In the genomic region with DNA sequence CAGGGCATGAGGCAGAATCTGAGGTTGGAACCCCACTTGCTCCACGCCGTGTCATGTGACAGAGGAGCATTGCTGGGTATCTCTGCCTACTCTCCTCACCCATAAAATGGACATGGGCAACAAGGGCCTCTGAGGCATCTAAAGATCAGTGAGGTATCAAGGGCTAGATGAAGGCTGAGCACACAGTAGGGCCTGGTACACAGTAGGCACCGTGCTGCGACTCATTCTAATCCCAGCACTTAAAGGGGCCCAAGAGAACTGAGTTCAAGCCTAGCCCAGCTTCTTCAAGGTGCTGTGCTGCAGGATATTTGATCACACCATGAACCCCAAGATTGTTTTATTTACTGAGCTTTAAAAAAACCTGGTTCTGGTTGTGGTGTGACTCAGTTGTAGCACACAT, we compare ENCODE assay signal across 23 mouse cellular contexts. TPM values are rescaled to one million over a fixed set of nuclear protein-coding genes. Genes with fewer than 3 reads are reported as not detected.
DNase-seq lines count a peak whose midpoint lies in the region; ATAC-seq and TF ChIP-seq lines count a peak whose summit lies in the region.
"Had no signal": no experiment of that assay in that cellular context is flagged by ENCODE, and none has a peak within 500 bp of the region (broad histone marks: within the 10 kb centered on the region; RNA-seq: fewer than 3 reads in every experiment).

No protein-coding gene starts in this region.

- WGBS in lung, postnatal 0 days = 91% methylated on average over 4 of the region's 4 CpGs

- H3K36me3 ChIP-seq in lung, postnatal 0 days (ENCODE audit: insufficient read depth, low read length) = no peaks in the 10 kb centered on the region
- peaks cover 3% of the 10 kb centered on the region; the same call in 1 of the 2 replicates for H3K36me3 ChIP-seq in testis, adult 2 months (ENCODE audit: control insufficient read depth, insufficient read depth, low read length)
- peaks cover under 1 to 41% of the 10 kb centered on the region in 2 experiments for H3K36me3 ChIP-seq in CH12.LX (replicated peaks in 1 of 2; ENCODE audit: control insufficient read depth in 1 of 2, insufficient read depth in 1 of 2, low read length in 1 of 2)
- H3K36me3 ChIP-seq in MEL (ENCODE audit: control insufficient read depth in 1 of 2, insufficient read depth in 2 of 2, low read length in 2 of 2) = peaks cover 0 to 10% of the 10 kb centered on the region in 2 experiments; a peak in 2 of 4 replicates

- no peaks in the 10 kb centered on the region for H3K27me3 ChIP-seq in lung, postnatal 0 days (replicated peaks; ENCODE audit: insufficient read depth, low read length)
- no peaks in the 10 kb centered on the region for H3K27me3 ChIP-seq in testis, adult 2 months (ENCODE audit: control insufficient read depth, insufficient read depth, low read length)
- H3K27me3 ChIP-seq in CH12.LX (replicated peaks) (no peaks in the 10 kb centered on the region), MEL (ENCODE audit: control insufficient read depth in 1 of 2, insufficient read depth in 2 of 2, low read length in 2 of 2) (no peaks in the 10 kb centered on the region)
- H3K27me3 ChIP-seq: Patski had no signal

- no peaks in the 10 kb centered on the region; the same call in 1 of the 2 replicates for H3K4me1 ChIP-seq in lung, postnatal 0 days (ENCODE audit: insufficient read depth, low read depth, low read length)
- H3K4me1 ChIP-seq in testis, adult 2 months (ENCODE audit: control insufficient read depth, insufficient read depth, low read length) = peaks cover 18% of the 10 kb centered on the region
- H3K4me1 ChIP-seq in CH12.LX (ENCODE audit: control insufficient read depth in 1 of 2, insufficient read depth in 2 of 2) (peaks cover 7 to 21% of the 10 kb centered on the region in 2 experiments), MEL (ENCODE audit: control insufficient read depth in 1 of 2, insufficient read depth in 2 of 2, low read length in 2 of 2) (peaks cover 4 to 11% of the 10 kb centered on the region in 2 experiments)

- no peak overlapping the region for H3K4me2 ChIP-seq in lung, postnatal 0 days (replicated peaks; ENCODE audit: low read depth, low read length)
- H3K4me2 ChIP-seq in CH12.LX (ENCODE audit: insufficient read depth, low read depth, poor library complexity, severe bottlenecking) = no peak overlapping the region

- no peak overlapping the region for H3K9ac ChIP-seq in lung, postnatal 0 days (replicated peaks; ENCODE audit: low read depth)
- no peak overlapping the region for H3K9ac ChIP-seq in CH12.LX (ENCODE audit: insufficient read depth, low read depth)
- no peak overlapping the region for H3K9ac ChIP-seq in MEL (ENCODE audit: control insufficient read depth, low read depth, low read length, poor library complexity, severe bottlenecking)

- ATAC-seq in lung, postnatal 0 days = no peak
- ATAC-seq: activated CD4-positive, CD25-positive, alpha-beta regulatory T cell, adult 4 months; CD4-positive, CD25-positive, alpha-beta regulatory T cell, adult 4 months; Patski had no signal

- no peak overlapping the region for H3K27ac ChIP-seq in lung, postnatal 0 days (ENCODE audit: low read length)
- H3K27ac ChIP-seq in testis, adult 2 months (ENCODE audit: control insufficient read depth, insufficient read depth, low read depth, low read length) = no peak overlapping the region
- no peak overlapping the region for H3K27ac ChIP-seq in CH12.LX (ENCODE audit: insufficient read depth, low read depth)
- H3K27ac ChIP-seq in MEL (ENCODE audit: control insufficient read depth, low read depth, low read length) = no peak overlapping the region

- TF ChIP-seq CTCF in lung, postnatal 0 days (IDR thresholded peaks at IDR 0.05) = no peak
- no peak for TF ChIP-seq CTCF in testis, adult 2 months (IDR thresholded peaks at IDR 0.05; ENCODE audit: control insufficient read depth, insufficient read depth, insufficient replicate concordance, low read depth, low read length)
- no peak for TF ChIP-seq CTCF in CH12.LX (conservative IDR thresholded peaks at IDR 0.05 in 1 of 2, IDR thresholded peaks at IDR 0.05 in 1 of 2; ENCODE audit: low read depth in 2 of 2, low read length in 2 of 2)
- no peak for TF ChIP-seq CTCF in MEL (IDR thresholded peaks at IDR 0.05 in 2 of 3, conservative IDR thresholded peaks at IDR 0.05 in 1 of 3; ENCODE audit: control insufficient read depth in 1 of 3, insufficient read depth in 1 of 3, low read depth in 2 of 3, low read length in 3 of 3, poor library complexity in 1 of 3, severe bottlenecking in 1 of 3)

- H3K4me3 ChIP-seq in lung, postnatal 0 days (ENCODE audit: low read depth, low read length) = no peak overlapping the region
- peak overlapping the region; percentile 87 for H3K4me3 ChIP-seq in testis, adult 2 months (ENCODE audit: control insufficient read depth, low read depth, low read length)
- H3K4me3 ChIP-seq in CH12.LX (replicated peaks in 1 of 3; ENCODE audit: low read depth in 2 of 3, low read length in 2 of 3, poor library complexity in 1 of 3) (no peak overlapping the region), MEL (ENCODE audit: control insufficient read depth in 1 of 2, insufficient read depth in 1 of 2, low read depth in 2 of 2, low read length in 2 of 2) (no peak overlapping the region)

- peak; percentile 4 for DNase-seq in lung, postnatal 0 days (ENCODE audit: low spot score)
- no peak for DNase-seq in lung, postnatal 36 days
- DNase-seq in testis, postnatal 14 days (ENCODE audit: low spot score) = no peak
- no peak for DNase-seq in CH12.LX (ENCODE audit: extremely low read depth)
- DNase-seq in MEL (ENCODE audit: low read depth, low spot score) = no peak
- no peak for DNase-seq in heart, postnatal 10 days
- no peak for DNase-seq in cerebellum, postnatal 14 days
- DNase-seq: adrenal gland, adult 2 months; adrenal gland, adult 8-10 months; adrenal gland, postnatal 10 days; adrenal gland, postnatal 14 days; adrenal gland, postnatal 25 days; adrenal gland, postnatal 36 days; B cell, adult 2 months; cerebellum, adult 11 months; cerebellum, adult 11-12 months; cerebellum, adult 18-20 months; cerebellum, adult 2 months had no signal

- no peak for TF ChIP-seq POLR2A in testis, adult 2 months (IDR thresholded peaks at IDR 0.05; ENCODE audit: control insufficient read depth, low read depth, low read length)
- TF ChIP-seq POLR2A in CH12.LX (IDR thresholded peaks at IDR 0.05; ENCODE audit: low read depth, low read length) (no peak), MEL (IDR thresholded peaks at IDR 0.05; ENCODE audit: control insufficient read depth in 1 of 2, insufficient read depth in 1 of 2, low read depth in 1 of 2, low read length in 2 of 2, poor library complexity in 1 of 2) (no peak)

- H3K79me2 ChIP-seq in CH12.LX (replicated peaks; ENCODE audit: control insufficient read depth, extremely low read depth, insufficient read depth, poor library complexity, severe bottlenecking) (peaks cover 22% of the 10 kb centered on the region), MEL (ENCODE audit: control insufficient read depth, insufficient read depth, low read length, poor library complexity) (peaks cover 20% of the 10 kb centered on the region)

- no peaks in the 10 kb centered on the region for H3K9me3 ChIP-seq in lung, postnatal 0 days (ENCODE audit: low read length)
- H3K9me3 ChIP-seq in CH12.LX (replicated peaks; ENCODE audit: low read length) (peaks cover 6% of the 10 kb centered on the region), MEL (replicated peaks; ENCODE audit: insufficient read depth, low read length) (no peaks in the 10 kb centered on the region)
- H3K9me3 ChIP-seq: G1E had no signal

- TF ChIP-seq EP300 in lung, postnatal 0 days (IDR thresholded peaks at IDR 0.05) = no peak
- no peak for TF ChIP-seq EP300 in CH12.LX (IDR thresholded peaks at IDR 0.05; ENCODE audit: low read length)
- no peak for TF ChIP-seq EP300 in MEL (IDR thresholded peaks at IDR 0.05; ENCODE audit: low read depth in 1 of 2, low read length in 2 of 2)

- intact Hi-C loops in heart, postnatal 10 days (cut with DNase I) = loop anchor here (5.0 kb wide), 3 partner anchors 151 to 491 kb away; a partner anchor contains a TSS

- dilution Hi-C loops in CH12.LX (cut with MboI; ENCODE audit: extremely low pct_ligation_motif_present, extremely low pct_unique_long_range_greater_than_20kb, low sequenced_read_pairs) = no loop called here

- TF ChIP-seq RAD21 in CH12.LX (IDR thresholded peaks at IDR 0.05; ENCODE audit: low read depth, low read length) = no peak
- TF ChIP-seq RAD21 in MEL (IDR thresholded peaks at IDR 0.05; ENCODE audit: low read depth, low read length) = no peak

- in situ Hi-C loops in CH12.LX (cut with MboI; ENCODE audit: low pct_ligation_motif_present, low pct_unique_long_range_greater_than_20kb, low sequenced_read_pairs) = loop anchor here (10.0 to 25.0 kb wide), 2 partner anchors 54 to 481 kb away; a partner anchor contains a TSS

RNA-seq across cellular contexts. Expression of a gene that starts 2.1 kb away (rescaled TPM):
- polyA plus RNA-seq in lung, postnatal 0 days (2015; fragmentation: Nextera tagmentation; extraction: Ambion mirVana) = 3.8 and 4.0 TPM in 2 replicates
- 14.3 and 18.3 TPM in 2 replicates for polyA plus RNA-seq in testis, adult 2 months (2012; rRNA removed)
- total RNA-seq in CH12.LX (2012; rRNA removed) (57.3 and 69.8 TPM in 2 replicates), CH12.LX (2014; rRNA removed) (61.8 and 62.9 TPM in 2 replicates), MEL (2012; rRNA removed) (66.8 and 75.4 TPM in 2 replicates)
- polyA plus RNA-seq in CH12.LX (2012; ENCODE audit: insufficient read length, low read depth) (123 and 140 TPM in 2 replicates), MEL (2012; ENCODE audit: insufficient read depth in 1 of 2, insufficient read length in 2 of 2, low read depth in 1 of 2, low replicate concordance in 2 of 2, missing spikeins in 1 of 2) (100 to 1,000 TPM in 1 of 2 experiments, not detected in 1; 150 TPM)
- total RNA-seq in heart, postnatal 10 days (2021) = 10 to 100 TPM; 40.4 to 43.2 TPM

RNA-seq across cellular contexts. Expression of a gene that starts 26.2 kb away (rescaled TPM):
- 3.6 and 3.9 TPM in 2 replicates for polyA plus RNA-seq in lung, postnatal 0 days (2015; fragmentation: Nextera tagmentation; extraction: Ambion mirVana)
- 32.7 and 34.2 TPM in 2 replicates for polyA plus RNA-seq in testis, adult 2 months (2012; rRNA removed)
- total RNA-seq in CH12.LX (2012; rRNA removed) (8.3 and 11.3 TPM in 2 replicates), CH12.LX (2014; rRNA removed) (2.5 TPM in 2 replicates), MEL (2012; rRNA removed) (7.3 and 9.7 TPM in 2 replicates)
- polyA plus RNA-seq in CH12.LX (2012; ENCODE audit: insufficient read length, low read depth) (8.5 and 9.5 TPM in 2 replicates), MEL (2012; ENCODE audit: insufficient read depth in 1 of 2, insufficient read length in 2 of 2, low read depth in 1 of 2, low replicate concordance in 2 of 2, missing spikeins in 1 of 2) (10 to 100 TPM in 1 of 2 experiments, not detected in 1; 11.4 TPM)
- 1 to 10 TPM; 8.0 to 9.0 TPM for total RNA-seq in heart, postnatal 10 days (2021)

RNA-seq across cellular contexts. Expression of a gene that starts 57.9 kb away (rescaled TPM):
- 9.3 and 9.9 TPM in 2 replicates for polyA plus RNA-seq in lung, postnatal 0 days (2015; fragmentation: Nextera tagmentation; extraction: Ambion mirVana)
- polyA plus RNA-seq in testis, adult 2 months (2012; rRNA removed) = 9.8 and 11.9 TPM in 2 replicates
- total RNA-seq in CH12.LX (2012; rRNA removed) (8.1 and 9.0 TPM in 2 replicates), CH12.LX (2014; rRNA removed) (11.0 and 14.3 TPM in 2 replicates), MEL (2012; rRNA removed) (10.9 and 13.4 TPM in 2 replicates)
- polyA plus RNA-seq in CH12.LX (2012; ENCODE audit: insufficient read length, low read depth) (1.1 and 2.0 TPM in 2 replicates), MEL (2012; ENCODE audit: insufficient read depth in 1 of 2, insufficient read length in 2 of 2, low read depth in 1 of 2, low replicate concordance in 2 of 2, missing spikeins in 1 of 2) (10 to 100 TPM in 1 of 2 experiments, not detected in 1; 10.7 TPM)
- 1 to 10 TPM; 2.7 to 4.9 TPM for total RNA-seq in heart, postnatal 10 days (2021)
